Mouse (Mus musculus) liver (tissue): ENCODE results near the gene Gtf2ird2.

Experiments
- DNase-seq: peaks from one replicate; pipeline ENCODE4 v3.0.0-alpha.2; 2020; ENCODE audit warnings: mixed read lengths

The Gtf2ird2 gene

DNA sequence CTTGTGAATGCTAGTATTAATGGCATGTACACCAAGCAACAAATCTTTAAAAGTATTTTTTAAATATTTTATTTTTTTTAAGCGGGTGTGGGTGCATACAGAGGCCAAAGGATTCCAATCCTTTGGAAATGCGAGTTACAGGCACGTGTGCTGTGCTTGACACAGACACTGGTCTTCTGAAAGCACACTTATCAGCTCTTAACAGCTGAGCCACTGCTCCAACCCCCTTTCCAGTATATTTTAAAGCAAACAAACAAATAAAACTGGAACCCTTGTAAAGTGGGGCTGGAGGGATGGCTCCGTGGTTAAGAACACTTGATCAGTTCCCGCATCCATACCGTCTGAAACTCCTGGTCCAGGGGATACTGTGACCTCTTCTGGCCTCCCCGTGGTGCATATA is 657 bp upstream of the Gtf2ird2 start:
- no peak for DNase-seq

DNA sequence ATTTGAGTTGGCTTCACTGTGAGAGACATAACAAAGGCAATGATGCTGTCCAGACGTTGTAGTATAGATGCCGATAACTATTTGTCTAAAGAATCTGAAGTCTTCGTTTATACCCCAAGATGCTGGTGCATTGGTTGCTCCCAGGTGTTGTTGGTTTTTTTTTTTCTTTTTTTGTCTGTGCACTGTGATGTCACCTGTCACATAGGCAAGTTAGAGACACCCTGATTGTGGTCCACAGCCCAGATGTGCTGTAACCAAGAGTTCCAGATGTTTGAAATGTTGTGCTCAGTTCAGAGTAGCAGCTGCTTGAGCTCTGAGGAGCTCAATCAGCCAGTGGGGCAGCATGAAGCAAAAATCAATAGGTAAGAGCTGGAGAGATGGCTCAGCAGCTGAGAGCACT is 2.2 kb downstream of the Gtf2ird2 start:
- no peak for DNase-seq

DNA sequence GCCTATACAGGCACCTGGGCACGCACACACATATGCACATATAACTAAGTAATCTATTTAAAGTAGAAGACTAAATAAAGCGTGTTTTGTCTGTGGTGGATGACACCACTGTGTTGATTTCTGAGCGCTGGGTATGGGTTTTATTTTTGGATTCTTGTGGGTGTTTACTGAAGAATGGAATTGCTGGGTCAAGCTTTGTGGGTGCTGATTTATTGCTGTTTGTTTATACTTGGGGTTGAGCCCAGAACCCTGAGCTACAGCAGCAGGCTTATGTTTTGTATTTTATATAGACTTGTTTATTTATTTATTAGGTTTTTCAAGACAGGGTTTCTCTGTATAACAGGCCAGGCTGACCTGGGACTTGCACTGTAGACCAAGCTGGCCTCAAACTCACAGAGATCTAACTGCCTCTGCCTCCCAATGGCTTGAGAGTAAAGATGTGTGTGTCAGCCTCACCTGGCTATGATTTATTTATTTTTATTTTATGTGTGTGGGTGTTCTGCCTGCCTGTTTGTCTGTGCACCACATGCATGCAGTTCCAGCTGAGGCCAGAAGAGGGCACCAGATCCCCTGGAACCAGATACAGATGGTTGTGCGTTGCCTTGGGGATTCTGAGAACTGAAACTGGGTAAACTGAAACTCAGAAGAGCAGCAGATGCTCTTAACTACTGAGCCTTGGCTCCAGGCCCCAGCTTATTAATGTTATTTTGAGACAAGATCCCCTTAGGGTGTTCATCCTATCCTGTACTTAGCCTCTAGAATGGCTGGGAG is 3.3 kb downstream of the Gtf2ird2 start:
- DNase-seq = peak; percentile 71

DNA sequence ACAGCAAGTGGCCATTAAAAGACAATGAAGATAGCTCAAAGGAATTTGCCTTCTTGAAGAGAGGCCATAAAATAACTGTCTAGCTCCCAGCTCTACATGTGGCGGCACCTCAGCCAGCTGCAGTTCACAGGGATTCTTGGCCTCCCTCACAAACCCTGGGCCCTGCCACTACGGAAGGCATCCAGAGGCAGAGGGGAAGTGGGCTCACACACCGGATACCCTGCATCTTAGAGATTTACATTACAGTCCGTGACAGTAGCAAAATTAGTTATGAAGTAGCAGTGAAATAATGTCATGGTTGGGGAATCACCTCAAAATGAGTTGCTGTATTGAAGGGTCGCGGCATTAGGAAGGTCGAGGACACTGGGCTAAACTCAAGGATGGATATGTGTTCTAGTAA is 4.8 kb downstream of the Gtf2ird2 start:
- peak; percentile 13 for DNase-seq

DNA sequence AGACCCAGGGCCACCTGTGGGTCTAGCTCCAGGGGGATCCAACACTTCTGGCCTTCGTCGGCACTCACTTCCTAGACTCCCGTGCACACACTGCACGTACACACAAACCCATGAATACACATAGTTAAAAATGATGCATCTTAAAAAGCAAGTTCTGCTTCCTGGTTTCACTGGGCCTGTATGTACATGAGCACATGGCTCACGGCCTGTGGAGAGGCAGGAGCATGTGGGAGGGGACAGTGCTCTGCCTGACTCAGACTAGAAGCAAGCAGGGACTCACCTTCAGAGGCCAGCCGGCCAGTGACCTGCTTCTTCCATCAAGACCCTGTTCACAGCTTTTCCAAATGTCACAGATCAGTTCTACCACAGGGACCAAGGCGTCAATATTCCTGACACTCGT is 9.8 kb downstream of the Gtf2ird2 start:
- DNase-seq = no peak

DNA sequence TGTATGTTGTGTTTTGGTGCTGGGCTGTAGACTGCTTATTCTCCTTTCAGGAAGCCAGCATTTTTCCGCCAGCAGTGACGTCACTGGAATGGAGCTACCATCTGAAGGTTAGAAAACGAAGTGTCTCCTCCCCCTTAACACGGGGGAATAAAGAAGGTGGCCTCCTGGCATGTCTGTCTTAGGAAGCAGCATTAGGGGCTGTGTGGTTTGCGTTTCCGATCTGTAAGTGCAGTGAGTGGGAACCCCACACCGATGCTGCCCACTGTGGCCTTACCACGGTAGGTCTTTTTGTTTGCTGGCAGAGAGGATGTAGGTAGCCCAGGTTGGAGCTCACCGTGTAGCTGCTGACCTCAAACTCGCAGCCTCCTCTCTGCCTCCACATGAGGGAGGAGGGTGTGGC is 22.9 kb downstream of the Gtf2ird2 start:
- DNase-seq = no peak

DNA sequence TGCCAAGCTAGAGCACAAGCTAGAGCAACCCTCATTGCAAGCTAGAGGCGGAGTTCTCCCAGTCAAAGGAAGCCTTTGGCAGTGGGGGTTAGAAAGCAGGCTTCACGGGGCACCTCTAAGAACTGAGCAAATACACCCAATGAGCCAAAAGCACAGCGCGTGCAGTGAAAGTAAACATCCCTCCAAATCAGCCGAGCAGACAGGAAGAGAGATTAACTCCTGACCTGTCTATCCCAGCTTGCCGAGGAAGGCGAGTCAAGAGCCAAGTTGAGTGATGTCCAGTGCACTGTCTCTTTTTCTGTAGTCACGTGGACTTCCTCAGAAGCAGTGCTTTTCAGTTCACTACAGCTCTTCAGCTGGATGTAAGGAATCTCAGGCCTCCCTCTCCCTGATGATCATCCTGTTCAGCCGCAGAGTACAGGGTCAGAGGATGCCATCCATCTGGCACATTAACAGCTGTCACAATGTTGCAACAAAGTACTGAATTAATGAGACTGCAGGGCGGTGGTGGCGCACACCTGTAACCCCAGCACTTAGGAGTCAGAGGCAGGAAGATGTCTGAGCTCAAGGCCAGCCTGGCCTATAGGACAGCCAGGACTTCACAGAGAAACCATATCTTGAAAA is 26.2 kb downstream of the Gtf2ird2 start:
- peak; percentile 30 for DNase-seq

DNA sequence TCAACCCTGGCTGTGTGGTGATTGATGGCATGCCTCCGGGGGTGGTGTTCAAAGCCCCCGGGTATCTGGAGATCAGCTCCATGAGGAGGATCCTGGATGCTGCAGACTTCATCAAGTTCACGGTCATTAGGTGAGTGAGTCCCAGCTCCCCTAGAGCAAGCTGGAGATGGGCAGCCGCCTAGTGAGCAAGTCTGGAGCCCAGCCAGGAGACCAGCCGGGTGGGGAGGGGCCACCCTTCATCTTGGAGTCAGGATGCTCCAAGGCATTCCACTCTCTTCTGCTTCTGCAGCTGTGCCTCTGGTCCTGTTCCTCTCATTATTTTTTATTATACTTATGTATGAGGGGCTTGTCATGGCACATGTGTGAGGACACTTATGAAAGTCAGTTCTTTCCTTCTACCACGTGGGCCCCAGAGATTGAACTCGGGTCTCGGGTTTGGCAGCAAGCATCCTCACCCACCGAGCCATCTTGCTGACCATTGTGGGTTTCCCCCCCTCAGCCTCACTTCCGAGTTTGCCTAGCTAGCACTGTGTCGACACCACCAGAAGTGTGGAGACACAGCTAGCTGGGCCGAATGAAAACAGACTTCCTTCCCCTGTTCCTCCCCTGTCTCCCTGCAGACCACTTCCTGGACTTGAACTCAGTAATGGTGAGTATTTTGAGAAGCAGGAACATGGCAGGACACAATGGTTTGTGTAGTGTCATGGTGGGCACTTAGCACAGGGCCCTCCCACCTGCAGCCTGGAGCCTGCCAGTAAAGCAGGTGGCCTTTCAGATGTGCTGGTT is 30.4 kb downstream of the Gtf2ird2 start:
- no peak for DNase-seq

DNA sequence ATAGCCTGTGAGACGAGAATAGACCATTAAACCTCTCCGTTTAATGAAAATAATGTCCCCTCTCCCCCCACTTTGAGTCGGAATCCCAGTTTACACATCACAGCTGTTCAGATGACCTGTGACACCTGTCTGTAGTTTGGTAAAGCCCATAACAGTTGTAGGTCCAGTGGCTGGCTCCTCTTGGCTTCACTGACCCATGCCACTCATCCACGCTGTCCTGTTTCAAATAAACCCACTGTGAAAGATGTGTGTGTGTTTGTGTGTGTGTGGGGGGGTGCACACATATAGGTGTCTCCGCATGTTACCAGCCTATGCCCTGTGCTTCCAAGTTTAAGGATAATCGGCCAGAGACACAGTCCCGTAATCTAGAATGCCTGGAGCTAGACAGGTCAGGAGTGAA is 34.1 kb downstream of the Gtf2ird2 start:
- no peak for DNase-seq

DNA sequence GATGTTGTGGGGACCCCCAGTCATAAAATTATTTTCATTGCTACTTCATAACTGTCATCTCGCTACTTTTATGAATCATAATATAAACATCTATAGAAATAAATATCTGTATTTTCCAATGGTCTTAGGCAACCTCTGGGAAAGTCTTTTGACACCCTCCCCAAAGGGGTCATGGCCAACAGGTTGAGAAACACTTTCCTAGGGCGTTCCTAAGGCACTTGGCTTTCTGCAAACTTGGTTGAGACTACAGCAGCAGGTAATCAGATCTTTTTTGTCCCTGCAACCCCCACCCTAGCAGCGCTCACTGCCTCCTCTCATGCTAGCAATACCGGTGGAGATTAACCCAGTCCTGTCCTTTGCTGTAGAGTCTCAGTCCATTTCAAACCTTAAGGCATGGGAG is 37.5 kb downstream of the Gtf2ird2 start:
- DNase-seq = no peak

DNA sequence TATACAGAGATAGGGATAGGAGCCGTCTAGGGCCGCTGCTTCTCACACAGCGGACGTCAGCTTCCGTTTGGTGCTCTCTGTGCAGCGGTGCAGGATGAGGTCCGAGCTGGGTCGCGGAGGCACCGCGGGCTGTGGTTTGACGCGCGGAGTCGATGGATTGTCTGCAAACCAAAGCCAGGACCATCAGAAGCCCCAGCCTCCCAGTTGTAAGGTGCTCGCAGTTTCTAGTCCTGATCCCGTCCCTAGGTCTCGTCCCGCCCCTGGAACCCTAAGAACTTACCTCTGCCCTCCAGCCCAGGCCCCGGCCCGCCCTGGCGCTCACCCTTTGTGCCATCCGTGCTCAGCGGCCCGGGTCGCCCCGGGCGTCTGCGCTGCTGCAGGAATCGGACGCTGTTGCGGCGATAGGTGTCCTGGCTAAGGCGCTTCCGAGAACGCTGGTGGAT is 37.9 kb downstream of the Gtf2ird2 start:
- no peak for DNase-seq

DNA sequence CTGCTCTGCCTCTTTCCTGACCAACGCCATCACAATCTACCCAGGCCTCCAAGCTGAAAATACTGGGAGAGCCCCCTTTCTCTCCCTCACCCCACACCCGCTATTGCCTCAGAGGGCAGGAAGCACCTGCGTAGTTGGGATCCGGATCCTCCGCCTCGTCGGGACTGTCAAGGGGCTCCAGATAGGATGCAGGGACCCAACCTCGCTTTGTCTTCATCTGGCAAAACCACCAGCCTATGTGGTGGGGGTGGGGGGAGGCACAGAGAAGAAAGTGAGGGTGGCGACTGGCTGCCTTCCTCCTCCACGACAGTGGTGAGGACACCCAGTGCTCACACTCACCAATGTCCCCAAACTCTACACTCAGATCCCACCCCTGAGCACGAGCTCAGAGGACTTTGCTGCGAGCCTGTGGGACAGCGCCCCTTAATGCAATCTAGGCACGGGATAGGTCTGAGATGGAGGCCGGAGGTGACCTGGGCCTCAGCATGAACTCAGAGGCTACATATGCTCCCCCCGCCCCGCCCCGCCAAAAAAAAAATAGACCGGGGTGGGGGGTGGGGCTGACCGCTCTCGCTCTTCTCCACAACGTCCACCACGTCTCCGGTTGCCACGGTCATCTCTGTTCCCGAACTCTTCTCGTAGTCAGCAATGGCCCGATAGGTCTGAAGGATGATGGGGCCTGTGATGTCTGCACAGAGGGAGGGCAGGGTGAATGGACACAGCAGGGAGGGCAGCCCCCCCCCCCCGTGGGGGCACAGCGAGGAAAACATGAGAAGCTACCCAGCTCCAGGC is 41.5 kb downstream of the Gtf2ird2 start:
- no peak for DNase-seq

DNA sequence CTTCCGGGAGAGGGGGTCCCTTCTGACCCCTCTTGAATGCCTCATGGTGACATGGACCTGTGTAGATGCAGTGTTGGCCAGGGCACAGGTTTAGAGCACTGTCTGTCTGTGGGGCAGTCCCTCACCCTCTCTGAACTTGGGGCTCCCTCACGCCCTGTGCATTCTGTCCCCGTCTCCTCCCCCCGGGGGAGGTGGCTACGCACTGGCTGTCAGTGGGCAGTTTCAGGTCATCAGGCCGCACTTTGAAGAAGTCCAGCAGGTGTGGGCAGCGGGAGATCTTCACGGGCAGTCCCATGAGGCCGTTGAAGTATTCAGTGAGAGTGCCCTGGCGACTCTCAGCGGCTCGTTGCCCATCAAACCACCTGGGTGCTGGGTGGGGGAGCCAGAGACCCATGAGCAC is 43.1 kb downstream of the Gtf2ird2 start:
- DNase-seq = no peak

DNA sequence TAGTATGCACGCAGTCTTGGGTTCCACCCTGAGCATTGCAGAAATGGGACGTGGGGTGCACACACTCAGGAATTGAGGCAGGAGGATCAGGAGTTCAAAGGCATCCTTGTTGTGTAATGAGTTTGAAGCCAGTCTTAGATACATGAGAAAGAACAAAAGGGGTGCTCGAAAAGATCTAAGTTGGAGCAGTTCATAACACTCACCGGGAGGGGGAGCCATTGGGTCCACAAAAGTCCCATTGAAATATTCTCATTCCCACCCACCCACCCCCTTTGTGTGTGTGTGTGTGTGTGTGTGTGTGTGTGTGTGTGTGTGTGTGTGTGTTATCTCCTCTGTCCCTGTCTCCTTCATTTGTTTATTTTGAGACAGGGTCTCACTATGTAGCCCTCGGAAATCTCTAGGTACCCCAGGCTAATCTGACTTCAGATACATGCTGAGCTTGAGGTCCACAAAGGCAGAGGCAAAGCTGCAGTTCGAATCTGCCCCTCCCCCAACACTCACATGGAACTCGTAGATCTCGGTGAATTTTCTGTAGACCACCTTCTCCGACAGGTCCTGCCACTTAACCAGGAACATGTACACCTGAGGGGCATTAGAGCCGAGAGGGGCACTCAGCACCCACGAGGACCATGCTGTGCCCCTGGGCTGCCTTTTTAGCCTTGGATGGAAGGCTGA is 43.9 kb downstream of the Gtf2ird2 start:
- peak; percentile 53 for DNase-seq

DNA sequence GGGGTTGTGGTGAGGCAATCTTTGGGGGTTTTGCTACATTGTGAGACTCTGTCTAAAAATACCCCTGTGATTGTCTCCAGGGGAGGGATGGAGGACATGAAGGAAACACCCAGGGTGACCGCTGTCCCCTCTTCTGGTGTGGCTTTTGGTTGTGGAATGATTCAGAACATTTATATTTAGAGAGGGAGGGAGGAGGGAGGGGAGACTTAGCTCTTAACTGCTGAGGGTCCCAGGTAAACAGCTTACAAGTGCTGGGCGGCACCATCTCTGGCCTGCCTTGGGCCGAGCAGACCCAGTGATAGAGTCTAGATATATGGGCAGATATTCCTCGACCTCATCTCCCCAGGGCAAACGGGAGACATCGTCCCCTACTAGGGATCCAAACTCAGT is 44.4 kb downstream of the Gtf2ird2 start:
- DNase-seq = no peak

DNA sequence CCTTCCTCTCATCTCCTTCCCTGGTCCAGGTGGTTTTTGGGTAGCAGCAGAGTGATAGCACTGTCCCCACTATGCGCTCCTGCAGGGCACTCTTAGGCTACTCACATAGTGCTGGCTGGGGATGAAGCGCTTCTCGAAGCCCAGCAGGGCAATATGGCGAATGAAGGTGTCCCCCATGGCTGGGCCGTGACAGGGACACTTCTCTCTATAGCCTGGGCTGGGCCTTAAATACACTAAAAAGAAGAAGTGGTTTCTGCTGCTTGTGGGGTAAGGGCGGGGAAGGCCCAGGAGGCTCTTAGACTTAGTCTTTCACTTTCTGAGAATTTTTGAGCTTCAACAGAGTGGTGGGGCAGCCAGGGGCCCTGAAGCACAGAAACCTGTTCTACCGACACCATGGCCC is 45.6 kb downstream of the Gtf2ird2 start, which contains the start of gene Ncf1:
Gene Ncf1, minus strand, starts transcription at position 235 of the 400 bp plus-strand sequence.
- DNase-seq = no peak

DNA sequence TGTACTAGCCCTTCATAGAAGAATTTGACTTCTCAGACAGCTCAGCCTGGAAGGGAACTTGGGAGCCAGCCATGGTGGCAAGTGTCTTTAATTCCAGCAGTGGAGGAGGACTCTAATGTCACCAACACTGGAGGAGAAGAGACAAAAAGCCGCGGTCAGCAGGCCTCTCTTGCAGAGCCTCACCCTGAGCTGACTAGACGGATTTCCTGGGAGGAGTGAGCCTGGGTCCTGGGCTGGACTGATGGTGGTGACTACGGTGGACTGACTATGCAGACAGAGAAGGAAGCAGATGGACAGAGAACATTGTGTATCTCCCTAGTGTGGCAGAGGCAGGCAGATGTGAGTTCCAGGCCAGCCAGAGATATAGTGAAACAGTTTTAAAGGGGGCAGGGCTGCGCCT is 47.6 kb downstream of the Gtf2ird2 start:
- DNase-seq = no peak

DNA sequence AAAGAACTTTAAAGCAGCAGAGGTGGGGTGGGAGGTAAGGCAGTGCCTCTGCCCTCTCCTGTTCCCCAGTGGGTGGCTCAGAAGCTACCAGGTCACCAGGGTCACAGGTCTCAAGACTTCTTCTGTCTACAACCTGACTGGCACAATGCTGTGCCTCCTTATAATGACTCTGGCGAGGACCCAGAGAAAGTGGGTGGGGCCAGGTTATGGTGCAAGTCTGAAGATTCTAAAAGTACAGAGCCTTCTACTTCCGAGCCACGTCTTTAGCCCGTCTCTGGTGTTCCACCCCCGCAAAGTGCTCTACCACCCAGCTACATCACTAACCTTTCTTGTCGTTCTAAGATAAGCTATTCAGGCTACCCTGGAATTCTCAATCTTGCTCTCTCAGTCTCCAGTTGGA is 48.3 kb downstream of the Gtf2ird2 start:
- no peak for DNase-seq

DNA sequence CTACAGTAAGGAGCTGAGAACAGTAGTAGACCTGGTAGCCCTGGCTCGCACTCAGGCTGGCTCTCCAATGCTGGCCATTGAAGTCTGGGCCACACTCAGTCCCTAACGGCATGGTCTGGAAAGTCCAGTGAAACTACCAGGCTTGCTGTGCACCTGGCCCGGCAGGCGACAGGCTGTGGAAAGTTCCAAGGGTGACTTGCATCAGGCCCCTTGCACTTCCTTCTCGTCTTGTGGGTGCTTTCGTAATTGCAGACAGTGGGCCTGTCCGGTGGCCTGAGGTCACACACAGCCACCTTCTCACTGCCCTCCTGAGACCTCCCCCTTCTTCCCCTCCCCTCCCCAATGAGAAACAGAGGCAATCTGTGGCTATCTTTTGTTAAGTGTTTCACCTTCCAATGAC is 48.7 kb downstream of the Gtf2ird2 start:
- DNase-seq = peak; percentile 36

DNA sequence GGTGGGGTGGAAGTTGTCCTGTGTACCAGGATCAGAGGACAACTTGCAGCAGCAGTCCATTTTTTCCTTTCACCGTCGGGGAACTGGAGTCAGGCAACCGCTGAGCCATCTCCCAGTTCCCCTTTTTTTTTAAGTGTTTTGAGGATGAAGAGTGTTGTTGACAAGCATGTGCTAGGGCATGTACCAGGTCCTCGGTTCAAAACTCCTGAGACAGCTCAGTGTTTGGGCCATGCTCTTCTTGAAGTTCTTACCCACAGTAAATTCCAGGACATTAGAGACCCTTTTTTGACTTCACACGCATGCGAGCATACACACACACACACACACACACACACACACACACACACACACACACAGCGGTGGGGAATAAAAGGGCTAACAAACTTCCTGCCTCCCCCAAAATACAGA is 49.4 kb downstream of the Gtf2ird2 start:
- no peak for DNase-seq

DNA sequence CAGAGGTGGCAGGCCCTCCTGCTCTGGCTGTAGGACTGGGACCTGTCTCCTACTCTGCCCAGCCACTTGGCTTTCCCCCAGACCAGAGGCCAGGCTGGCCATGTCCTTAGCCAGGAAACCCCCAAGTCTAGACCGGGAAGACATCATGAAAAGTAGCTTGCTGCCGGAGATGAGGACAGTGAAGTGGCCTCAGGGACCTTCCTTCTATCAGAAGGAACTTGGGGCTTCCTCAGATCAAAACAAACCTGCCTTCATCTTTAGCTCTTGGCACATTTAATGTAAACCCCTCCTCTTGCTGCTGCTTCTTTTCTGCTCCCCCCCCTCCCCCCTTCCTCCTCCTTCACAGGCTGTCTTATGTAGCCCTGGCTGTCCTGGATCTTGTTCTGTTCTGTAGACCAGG is 50.4 kb downstream of the Gtf2ird2 start:
- DNase-seq = no peak

DNA sequence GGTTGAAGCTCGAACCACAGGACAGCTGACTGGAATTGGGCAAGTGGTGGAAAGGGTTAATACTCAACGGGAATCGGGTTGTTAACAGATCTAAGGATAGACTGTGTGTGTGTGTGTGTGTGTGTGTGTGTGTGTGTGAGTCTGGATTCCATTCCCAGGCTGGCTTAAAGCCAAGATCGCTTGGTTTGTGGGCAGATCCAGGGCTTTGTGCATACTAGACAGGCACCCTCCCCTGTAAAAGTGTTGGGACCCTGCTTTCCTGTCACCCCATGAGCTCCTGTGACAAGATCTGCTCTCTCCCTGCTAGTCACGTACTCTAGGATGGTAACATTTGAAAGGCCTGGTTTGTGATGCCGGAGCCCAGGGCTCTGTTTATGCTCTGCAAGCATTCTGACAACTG is 51.3 kb downstream of the Gtf2ird2 start:
- no peak for DNase-seq
